ENCODE assay signal across 8 mouse cellular contexts in genomic region chr2:84743561-84743960, GRCm38 (mm10). TPM values are rescaled to one million over a fixed set of nuclear protein-coding genes. Genes with fewer than 3 reads are reported as not detected.
DNase-seq lines count a peak whose midpoint lies in the region; ATAC-seq lines count a peak whose summit lies in the region.

Gm19426 (minus strand) TSS chr2:84743655.

- H3K9ac ChIP-seq in forebrain, embryonic 13.5 days: peak within 1 kb of the TSS; percentile 99
- peak within 1 kb of the TSS; percentile 72 for H3K9ac ChIP-seq in liver, embryonic 16.5 days (ENCODE audit: low read depth, low read length)
- peak within 1 kb of the TSS; percentile 97 for H3K9ac ChIP-seq in neural tube, embryonic 15.5 days (replicated peaks)

- peak within 1 kb of the TSS; percentile 93 for H3K4me3 ChIP-seq in forebrain, embryonic 13.5 days
- peak within 1 kb of the TSS; percentile 66 for H3K4me3 ChIP-seq in liver, embryonic 16.5 days (ENCODE audit: low read depth, low read length)
- peak within 1 kb of the TSS; percentile 90 for H3K4me3 ChIP-seq in neural tube, embryonic 15.5 days (replicated peaks)

- peak within 1 kb of the TSS; percentile 85 for H3K4me2 ChIP-seq in forebrain, embryonic 13.5 days
- peak within 1 kb of the TSS; percentile 73 for H3K4me2 ChIP-seq in liver, embryonic 16.5 days (ENCODE audit: low read depth, low read length)
- H3K4me2 ChIP-seq in neural tube, embryonic 15.5 days: peak within 1 kb of the TSS; percentile 88

- H3K27ac ChIP-seq in forebrain, embryonic 13.5 days: peak within 1 kb of the TSS; percentile 99
- H3K27ac ChIP-seq in liver, embryonic 16.5 days (ENCODE audit: low read length): peak within 1 kb of the TSS; percentile 68
- peak within 1 kb of the TSS; percentile 98 for H3K27ac ChIP-seq in neural tube, embryonic 15.5 days (replicated peaks)

- under 1% methylated on average over 25 of the region's 25 CpGs for WGBS in forebrain, embryonic 13.5 days
- under 1% methylated on average over 25 of the region's 25 CpGs for WGBS in liver, embryonic 16.5 days (ENCODE audit: insufficient replicate concordance)
- WGBS in neural tube, embryonic 15.5 days: under 1% methylated on average over 25 of the region's 25 CpGs

- intact Hi-C loops in heart, postnatal 10 days (cut with DNase I): loop anchor here (1.0 kb wide), 1 partner anchor 28 kb away; the partner anchor contains the start of gene Zdhhc5

- peaks cover 45% of the 10 kb centered on the region for H3K4me1 ChIP-seq in forebrain, embryonic 13.5 days
- H3K4me1 ChIP-seq in liver, embryonic 16.5 days (ENCODE audit: control insufficient read depth, low read depth, low read length): peaks cover 57% of the 10 kb centered on the region
- H3K4me1 ChIP-seq in neural tube, embryonic 15.5 days: peaks cover 49% of the 10 kb centered on the region

- peak; percentile 87 for ATAC-seq in cerebellum, adult (ENCODE audit: insufficient number of reproducible peaks, low FRiP score, low TSS enrichment)
- ATAC-seq in forebrain, embryonic 13.5 days: peak; percentile 91
- ATAC-seq in liver, embryonic 16.5 days (ENCODE audit: low read depth): peak; percentile 76
- peak; percentile 94 for ATAC-seq in neural tube, embryonic 15.5 days (ENCODE audit: low FRiP score)

- peaks cover 7% of the 10 kb centered on the region; the same call in 1 of the 2 replicates for H3K36me3 ChIP-seq in forebrain, embryonic 13.5 days (ENCODE audit: poor library complexity, severe bottlenecking)
- H3K36me3 ChIP-seq in liver, embryonic 16.5 days (ENCODE audit: control insufficient read depth, insufficient read depth): peaks cover 18% of the 10 kb centered on the region
- no peaks in the 10 kb centered on the region for H3K36me3 ChIP-seq in neural tube, embryonic 15.5 days

- peak; percentile 94 for DNase-seq in NIH3T3 (ENCODE audit: low read depth)
- peak; percentile 87 to 90 for DNase-seq in heart, postnatal 10 days
- DNase-seq in kidney, postnatal 14 days: peak; percentile 90
- no peak for DNase-seq in T-cell, adult 2 months (ENCODE audit: low spot score)

- H3K9me3 ChIP-seq in forebrain, embryonic 13.5 days (replicated peaks): no peaks in the 10 kb centered on the region
- no peaks in the 10 kb centered on the region for H3K9me3 ChIP-seq in liver, embryonic 16.5 days (replicated peaks; ENCODE audit: control insufficient read depth, low read length)
- H3K9me3 ChIP-seq in neural tube, embryonic 15.5 days (replicated peaks): no peaks in the 10 kb centered on the region

- no peaks in the 10 kb centered on the region for H3K27me3 ChIP-seq in forebrain, embryonic 13.5 days
- peaks cover 30% of the 10 kb centered on the region for H3K27me3 ChIP-seq in liver, embryonic 16.5 days (ENCODE audit: control insufficient read depth, insufficient read depth, low read depth, low read length)
- no peaks in the 10 kb centered on the region for H3K27me3 ChIP-seq in neural tube, embryonic 15.5 days (replicated peaks)

RNA-seq across cellular contexts. Expression of gene Gm19426, which starts in this region (rescaled TPM):
- 6.1 and 7.5 TPM in 2 replicates for polyA plus RNA-seq in forebrain, embryonic 13.5 days (2015; fragmentation: Nextera tagmentation; extraction: Ambion mirVana)
- total RNA-seq in heart, postnatal 10 days (2021): 1 to 10 TPM; 3.1 to 3.9 TPM
- 0.89 and 0.95 TPM in 2 replicates for polyA plus RNA-seq in liver, embryonic 16.5 days (2015; fragmentation: Nextera tagmentation; extraction: Ambion mirVana)
- polyA plus RNA-seq in neural tube, embryonic 15.5 days (2015; fragmentation: Nextera tagmentation; extraction: Ambion mirVana): 5.0 and 5.9 TPM in 2 replicates

Comparison
In these comparisons a context has a peak if more than half of its experiments do, and no peak if none do; other contexts are left out.
1. Peak in ATAC-seq, H3K4me3 ChIP-seq, H3K27ac ChIP-seq, H3K9ac ChIP-seq and H3K4me2 ChIP-seq in liver, embryonic 16.5 days; RNA of the gene not detected or under 1 TPM.